Mouse (Mus musculus) small intestine, adult 2 months (tissue): ENCODE data around the gene Shroom3.

ENCODE experiments used
- CTCF ChIP-seq: fragments of 200-500 bp; IDR thresholded peaks from 2 replicates; pipeline ENCODE4 v1.5.1; 2012; ENCODE audit warnings: low read depth, mild to moderate bottlenecking, control low read depth, inconsistent platforms, low read length, moderate library complexity, mixed read lengths; ENCODE audit not compliant: insufficient replicate concordance, insufficient read length; ENCODE audit errors: extremely low read depth
- POLR2A ChIP-seq: fragments of 200-500 bp; IDR thresholded peaks from 2 replicates; pipeline ENCODE4 v1.6.1; 2012; ENCODE audit warnings: low read depth, mild to moderate bottlenecking, control low read depth, inconsistent platforms, low read length, moderate library complexity

- no peak for TF ChIP-seq CTCF
- TF ChIP-seq POLR2A = no peak
Observed at GRCm38 (mm10) chr5:92821370-92821769, 138.1 kb downstream of the Shroom3 start.
